8 mouse cellular contexts compared by ENCODE assay signal in the genomic region with DNA sequence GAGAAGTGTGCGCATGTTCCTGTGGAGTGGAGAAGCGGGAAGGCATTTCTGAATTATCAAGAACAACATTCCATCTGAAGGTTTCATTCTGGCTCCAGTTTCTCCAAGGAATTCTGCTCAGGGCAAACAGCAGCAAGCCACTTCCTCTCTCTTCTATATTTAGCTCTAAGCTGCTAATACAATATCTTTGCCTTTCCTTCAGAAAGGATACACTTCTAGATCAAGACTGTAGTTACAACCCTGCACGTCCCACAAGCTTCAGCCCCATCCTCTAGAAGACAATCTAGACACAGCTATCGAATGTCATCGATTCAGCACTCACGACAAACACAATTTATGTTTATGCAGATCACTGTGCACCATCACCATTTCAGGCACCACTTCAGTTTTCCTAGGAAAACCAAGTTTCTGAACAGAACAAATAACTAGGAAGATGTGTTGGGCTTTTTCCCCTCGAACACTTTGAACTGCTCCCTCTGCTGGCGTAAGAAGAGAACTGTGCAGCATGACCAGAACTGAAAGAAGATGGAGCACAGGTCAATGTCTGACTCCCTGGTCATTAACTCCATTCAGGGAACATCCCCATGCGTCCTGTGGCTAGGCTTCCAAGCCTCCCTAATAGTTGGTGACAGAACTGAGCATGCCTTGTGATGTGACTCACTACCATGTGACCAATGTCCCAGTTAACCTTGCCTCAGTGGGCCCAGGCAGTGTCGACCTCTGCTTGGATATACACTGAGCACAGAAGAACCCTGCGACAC. TPM values are rescaled to one million over a fixed set of nuclear protein-coding genes. Genes with fewer than 3 reads are reported as not detected.
DNase-seq lines count a peak whose midpoint lies in the region; ATAC-seq lines count a peak whose summit lies in the region.

No protein-coding gene starts in this region.

- no peaks in the 10 kb centered on the region for H3K9me3 ChIP-seq in forebrain, embryonic 12.5 days
- H3K9me3 ChIP-seq in hindbrain, embryonic 12.5 days (replicated peaks), result no peaks in the 10 kb centered on the region

- 59% methylated on average over 11 of the region's 11 CpGs for WGBS in forebrain, embryonic 12.5 days
- 60% methylated on average over 11 of the region's 11 CpGs for WGBS in hindbrain, embryonic 12.5 days

- no peaks in the 10 kb centered on the region for H3K36me3 ChIP-seq in forebrain, embryonic 12.5 days (replicated peaks)
- no peaks in the 10 kb centered on the region for H3K36me3 ChIP-seq in hindbrain, embryonic 12.5 days

- no peaks in the 10 kb centered on the region for H3K27me3 ChIP-seq in forebrain, embryonic 12.5 days
- H3K27me3 ChIP-seq in hindbrain, embryonic 12.5 days, result no peaks in the 10 kb centered on the region

- 0 out of 2 replicates have a peak, but pooled peaks have one; percentile 53 for ATAC-seq in forebrain, embryonic 12.5 days (ENCODE audit: low FRiP score)
- ATAC-seq in hindbrain, embryonic 12.5 days (ENCODE audit: low FRiP score), result no peak

- no peak overlapping the region for H3K27ac ChIP-seq in forebrain, embryonic 12.5 days
- peak overlapping the region; percentile 17; the same call in 1 of the 2 replicates for H3K27ac ChIP-seq in hindbrain, embryonic 12.5 days

- H3K9ac ChIP-seq in forebrain, embryonic 12.5 days, result no peak overlapping the region
- H3K9ac ChIP-seq in hindbrain, embryonic 12.5 days, result no peak overlapping the region

- H3K4me3 ChIP-seq in forebrain, embryonic 12.5 days (replicated peaks), result no peak overlapping the region
- H3K4me3 ChIP-seq in hindbrain, embryonic 12.5 days, result no peak overlapping the region

- intact Hi-C loops in left cerebral cortex, postnatal 10 days (cut with DNase I), result no loop called here

- peak; percentile 39 to 47 for DNase-seq in left cerebral cortex, adult 18-20 months (ENCODE audit: low spot score in 2 of 2)
- DNase-seq in left cerebral cortex, adult 8-10 months (ENCODE audit: low spot score in 2 of 2), result no peak
- DNase-seq in c-Kit-negative CD71-positive TER-119-positive erythroid progenitor cells, embryonic 14.5 days (ENCODE audit: low read depth, low spot score), result peak; percentile 22
- peak; percentile 35 to 53 for DNase-seq in left cerebral cortex, postnatal 10 days (ENCODE audit: extremely low spot score in 1 of 2, low spot score in 2 of 2)
- peak; percentile 61 for DNase-seq in mesoderm, embryonic 11.5 days (ENCODE audit: low read depth, low spot score)
- peak; percentile 26 for DNase-seq in spleen, adult 12 weeks (ENCODE audit: low spot score)

- peaks cover 5% of the 10 kb centered on the region; the same call in 1 of the 2 replicates for H3K4me1 ChIP-seq in forebrain, embryonic 12.5 days
- 0 out of 2 replicates have a peak, but pooled peaks cover 3% of the 10 kb centered on the region for H3K4me1 ChIP-seq in hindbrain, embryonic 12.5 days

- H3K4me2 ChIP-seq in forebrain, embryonic 12.5 days, result no peak overlapping the region
- H3K4me2 ChIP-seq in hindbrain, embryonic 12.5 days (replicated peaks), result no peak overlapping the region

RNA-seq across cellular contexts. Expression of a gene that starts 54.6 kb away (rescaled TPM):
- 10 to 100 TPM; 57.1 to 58.7 TPM for total RNA-seq in left cerebral cortex, adult 18-20 months (2021)
- total RNA-seq in left cerebral cortex, adult 8-10 months (2022), result 10 to 100 TPM; 60.7 to 75.9 (median 72.2) TPM
- 74.6 and 74.8 TPM in 2 replicates for polyA plus RNA-seq in forebrain, embryonic 12.5 days (2016; fragmentation: Nextera tagmentation; extraction: Ambion mirVana)
- 87.9 and 97.4 TPM in 2 replicates for polyA plus RNA-seq in hindbrain, embryonic 12.5 days (2016; fragmentation: Nextera tagmentation; extraction: Ambion mirVana)
- total RNA-seq in left cerebral cortex, postnatal 10 days (2021), result 10 to 100 TPM; 59.8 to 61.0 TPM

Comparison
In these comparisons a context has a peak if more than half of its experiments do, and no peak if none do; other contexts are left out.
1. DNase-seq: peak in left cerebral cortex, adult 18-20 months (2 of 2), c-Kit-negative CD71-positive TER-119-positive erythroid progenitor cells, embryonic 14.5 days (single experiment), left cerebral cortex, postnatal 10 days (2 of 2), mesoderm, embryonic 11.5 days (single experiment) and spleen, adult 12 weeks (single experiment); none in left cerebral cortex, adult 8-10 months (0 of 2).